Mouse (Mus musculus): ENCODE measurements at regions not wholly inside any gene's neighbourhood (a gene's known extent, or its start where the extent isn't known, plus 50 kb on each side); places are given as distances from the start of the nearest gene placed in this dataset.

DNA sequence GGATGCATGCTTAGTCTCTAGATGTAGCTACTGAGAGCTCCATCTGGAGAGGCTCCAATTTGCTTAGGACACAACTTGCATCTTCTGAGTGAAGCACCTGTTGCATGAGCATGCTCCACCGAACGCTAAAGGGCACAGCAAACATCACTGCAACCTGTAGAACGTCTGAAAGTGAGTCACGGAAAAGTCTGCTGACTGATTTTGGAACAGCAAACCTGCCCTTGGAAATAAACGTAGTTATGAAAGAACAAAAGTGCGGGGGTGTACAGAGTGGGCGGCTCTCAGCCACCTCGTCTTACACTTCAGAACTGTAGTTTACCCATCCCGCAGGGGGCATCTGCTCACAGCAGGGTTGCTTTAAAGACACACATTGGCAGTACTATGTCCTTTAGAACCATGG, 97.0 kb upstream of the Rxylt1 start:
- DNase-seq (no peak), ATAC-seq (ENCODE audit: low read depth) (no peak)
- no peaks in the 10 kb centered on the region for H3K27me3 ChIP-seq
- H3K4me1 ChIP-seq (replicated peaks) = no peaks in the 10 kb centered on the region
- no peaks in the 10 kb centered on the region for H3K9me3 ChIP-seq (replicated peaks)
- H3K9ac ChIP-seq = no peak overlapping the region
- H3K4me2 ChIP-seq = no peak overlapping the region
- no peak overlapping the region for H3K4me3 ChIP-seq (replicated peaks)
- no peak overlapping the region for H3K27ac ChIP-seq
- H3K36me3 ChIP-seq = no peaks in the 10 kb centered on the region
- 70% methylated on average over 9 of the region's 9 CpGs for WGBS (ENCODE audit: insufficient replicate concordance)

DNA sequence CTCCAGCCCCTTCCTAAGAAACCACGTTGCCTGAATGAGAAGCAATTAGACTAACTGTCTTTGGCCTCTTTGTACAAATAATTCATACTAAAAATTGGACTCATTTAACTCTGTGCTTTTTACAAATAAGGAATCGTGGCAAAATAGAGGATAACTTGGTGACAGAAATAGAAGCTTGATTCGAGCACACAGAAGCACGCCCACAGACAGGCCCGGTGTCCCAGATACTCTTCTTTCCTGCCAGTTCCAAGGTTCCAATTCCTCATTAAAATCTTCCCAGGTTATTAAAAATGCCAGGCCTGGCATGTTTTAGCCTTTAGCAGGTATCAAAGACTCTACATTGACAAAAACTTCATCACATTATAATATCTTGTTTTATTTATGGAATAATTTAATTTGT, 96.2 kb upstream of the Rxylt1 start:
- no peaks in the 10 kb centered on the region for H3K9me3 ChIP-seq (replicated peaks)
- DNase-seq = no peak
- no peak overlapping the region for H3K4me2 ChIP-seq
- H3K27me3 ChIP-seq = no peaks in the 10 kb centered on the region
- no peak overlapping the region for H3K27ac ChIP-seq
- no peaks in the 10 kb centered on the region for H3K36me3 ChIP-seq
- 70% methylated on average over 5 of the region's 5 CpGs for WGBS (ENCODE audit: insufficient replicate concordance)
- H3K9ac ChIP-seq = no peak overlapping the region
- ATAC-seq (ENCODE audit: low read depth) = no peak
- H3K4me1 ChIP-seq (replicated peaks) = no peaks in the 10 kb centered on the region
- H3K4me3 ChIP-seq (replicated peaks) = no peak overlapping the region

DNA sequence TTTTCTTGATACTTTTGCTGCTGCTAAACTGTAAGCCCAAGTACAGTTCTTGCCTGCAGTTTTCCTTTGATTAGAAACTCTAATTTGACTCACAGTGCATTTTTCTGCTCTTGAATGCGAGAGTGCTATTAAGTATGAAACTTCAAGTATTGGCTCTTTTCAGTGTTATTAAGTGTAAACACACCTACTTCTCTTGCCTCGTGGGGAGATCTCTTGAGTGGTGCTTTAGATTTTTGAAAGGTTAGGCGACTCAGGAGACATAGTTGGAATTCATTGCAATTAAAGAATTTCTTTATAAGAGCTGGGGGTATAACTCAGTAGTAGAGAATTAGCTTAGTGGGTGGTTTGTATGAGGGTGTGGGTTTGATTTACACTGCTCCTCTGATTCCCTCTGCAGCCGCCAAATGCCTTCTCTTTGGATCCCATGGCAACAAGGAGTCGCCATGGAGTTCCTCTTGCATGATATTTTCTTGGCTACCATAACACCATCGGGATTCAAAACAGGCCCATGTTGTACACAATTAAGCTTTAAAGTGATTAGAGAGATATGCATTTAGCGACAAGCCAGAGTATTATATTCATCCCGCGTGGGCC, 88.1 kb upstream of the Rxylt1 start:
- DNase-seq (no peak), ATAC-seq (ENCODE audit: low read depth) (no peak)
- H3K4me3 ChIP-seq (replicated peaks) = no peak overlapping the region
- H3K27me3 ChIP-seq = no peaks in the 10 kb centered on the region
- H3K27ac ChIP-seq = no peak overlapping the region
- H3K9me3 ChIP-seq (replicated peaks) = no peaks in the 10 kb centered on the region
- WGBS (ENCODE audit: insufficient replicate concordance) = 66% methylated on average over 9 of the region's 9 CpGs
- H3K4me2 ChIP-seq = no peak overlapping the region
- H3K36me3 ChIP-seq = no peaks in the 10 kb centered on the region
- H3K9ac ChIP-seq = no peak overlapping the region
- H3K4me1 ChIP-seq (replicated peaks) = no peaks in the 10 kb centered on the region

DNA sequence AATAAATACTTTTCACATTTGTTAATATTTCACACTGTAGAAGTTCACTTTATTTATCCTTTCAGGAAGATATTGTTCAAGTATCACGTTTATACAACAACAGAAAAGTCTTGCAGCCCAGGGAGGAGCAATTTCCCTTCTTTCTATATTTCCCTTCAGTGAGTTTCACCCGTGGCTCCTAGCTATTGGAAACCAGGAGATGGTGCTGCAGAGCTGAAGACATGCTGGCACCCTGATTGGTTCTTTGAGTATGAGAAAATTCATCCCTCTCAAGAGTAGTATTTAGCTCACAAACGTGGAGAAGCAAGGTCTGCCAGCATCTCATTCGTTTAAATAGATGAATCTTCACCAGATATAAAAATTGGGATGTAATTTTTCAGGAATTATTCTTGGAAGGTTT, 85.9 kb upstream of the Rxylt1 start:
- Histone ChIP-seq H3K4me1 (replicated peaks) (no peaks in the 10 kb centered on the region), H3K9ac (no peak overlapping the region), H3K27me3 (no peaks in the 10 kb centered on the region), H3K27ac (no peak overlapping the region), H3K4me3 (replicated peaks) (no peak overlapping the region), H3K4me2 (no peak overlapping the region), H3K36me3 (no peaks in the 10 kb centered on the region), H3K9me3 (replicated peaks) (no peaks in the 10 kb centered on the region)
- no peak for ATAC-seq (ENCODE audit: low read depth)
- no peak for DNase-seq
- WGBS (ENCODE audit: insufficient replicate concordance) = 14% methylated on average over 4 of the region's 4 CpGs

DNA sequence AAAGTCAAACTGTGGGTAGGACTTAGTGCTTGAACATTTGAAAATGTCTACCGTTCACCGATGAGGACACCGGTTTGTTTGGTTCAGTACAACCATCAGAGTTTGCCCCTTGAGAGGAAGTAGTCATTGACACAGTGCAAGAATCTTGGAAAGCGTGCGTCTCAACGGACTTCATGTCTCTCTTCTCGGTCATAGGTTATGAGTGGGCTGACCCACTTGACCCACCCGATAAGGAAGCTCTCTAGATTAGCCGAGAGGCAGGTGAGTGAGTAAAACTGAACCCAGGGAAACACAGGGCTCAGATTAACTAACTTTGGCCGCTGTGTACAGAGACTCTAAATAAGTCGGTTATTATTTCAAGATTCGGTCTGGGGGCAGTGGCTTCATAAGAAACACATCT, 51.9 kb upstream of the Rxylt1 start:
- no peaks in the 10 kb centered on the region for H3K4me1 ChIP-seq (replicated peaks)
- no peak overlapping the region for H3K9ac ChIP-seq
- no peaks in the 10 kb centered on the region for H3K9me3 ChIP-seq (replicated peaks)
- DNase-seq = no peak
- ATAC-seq (ENCODE audit: low read depth) = no peak
- no peak overlapping the region for H3K4me3 ChIP-seq (replicated peaks)
- no peak overlapping the region for H3K4me2 ChIP-seq
- WGBS (ENCODE audit: insufficient replicate concordance) = 78% methylated on average over 12 of the region's 12 CpGs
- H3K36me3 ChIP-seq = no peaks in the 10 kb centered on the region
- H3K27me3 ChIP-seq = no peaks in the 10 kb centered on the region
- no peak overlapping the region for H3K27ac ChIP-seq

DNA sequence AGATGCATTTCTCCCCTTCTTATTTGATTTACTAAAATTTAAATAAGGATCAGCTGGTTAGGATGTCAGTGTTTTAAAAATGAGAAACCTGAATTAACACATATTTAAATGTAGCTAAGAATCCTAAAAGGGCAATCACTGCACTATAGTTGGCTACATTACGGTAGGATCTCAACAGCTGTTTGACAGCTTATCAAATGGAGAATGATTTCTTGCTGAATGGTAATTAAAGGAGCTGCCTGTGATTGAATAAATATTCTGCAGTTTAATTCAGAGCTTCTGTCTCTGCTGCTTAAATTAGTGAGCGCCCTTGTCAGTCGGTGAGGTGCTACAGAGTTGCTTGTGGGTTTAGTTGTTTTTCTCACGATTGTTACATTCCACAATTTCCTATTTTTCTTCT, 51.4 kb upstream of the Rxylt1 start:
- Histone ChIP-seq H3K36me3 (no peaks in the 10 kb centered on the region), H3K27me3 (no peaks in the 10 kb centered on the region), H3K9ac (no peak overlapping the region), H3K27ac (no peak overlapping the region), H3K4me2 (no peak overlapping the region), H3K9me3 (replicated peaks) (no peaks in the 10 kb centered on the region), H3K4me3 (replicated peaks) (no peak overlapping the region), H3K4me1 (replicated peaks) (no peaks in the 10 kb centered on the region)
- no peak for DNase-seq
- ATAC-seq (ENCODE audit: low read depth) = no peak
- 80% methylated on average over 4 of the region's 4 CpGs for WGBS (ENCODE audit: insufficient replicate concordance)
